ENCODE assay signal across 31 mouse cellular contexts in genomic region chr17:62304073-62304472, GRCm38 (mm10).
"Had no signal": no experiment of that assay in that cellular context is flagged by ENCODE, and none has a peak within 500 bp of the region (broad histone marks: within the 10 kb centered on the region; RNA-seq: fewer than 3 reads in every experiment).

No protein-coding gene starts in this region.

- H3K27ac ChIP-seq: limb, embryonic 10.5 days; limb, embryonic 12.5 days; limb, embryonic 13.5 days; limb, embryonic 15.5 days; liver, embryonic 12.5 days; liver, embryonic 13.5 days; liver, embryonic 14.5 days; liver, embryonic 15.5 days; lung, embryonic 15.5 days; macrophage; midbrain, embryonic 10.5 days; midbrain, embryonic 12.5 days; midbrain, embryonic 13.5 days; midbrain, embryonic 15.5 days; neural tube, embryonic 12.5 days; neural tube, embryonic 13.5 days had no signal

- H3K9me3 ChIP-seq: limb, embryonic 10.5 days; limb, embryonic 12.5 days; limb, embryonic 13.5 days; limb, embryonic 15.5 days; liver, embryonic 12.5 days; liver, embryonic 13.5 days; liver, embryonic 15.5 days; lung, embryonic 15.5 days; midbrain, embryonic 10.5 days; midbrain, embryonic 12.5 days; midbrain, embryonic 13.5 days; midbrain, embryonic 15.5 days; neural tube, embryonic 12.5 days; neural tube, embryonic 13.5 days had no signal

- H3K4me1 ChIP-seq: limb, embryonic 12.5 days; limb, embryonic 15.5 days; liver, embryonic 12.5 days; liver, embryonic 13.5 days; liver, embryonic 15.5 days; lung, embryonic 15.5 days; midbrain, embryonic 10.5 days; midbrain, embryonic 12.5 days; midbrain, embryonic 13.5 days; midbrain, embryonic 15.5 days; neural tube, embryonic 12.5 days; neural tube, embryonic 13.5 days had no signal

- H3K36me3 ChIP-seq: limb, embryonic 10.5 days; limb, embryonic 12.5 days; limb, embryonic 13.5 days; limb, embryonic 15.5 days; liver, embryonic 12.5 days; liver, embryonic 13.5 days; liver, embryonic 15.5 days; lung, embryonic 15.5 days; midbrain, embryonic 10.5 days; midbrain, embryonic 12.5 days; midbrain, embryonic 13.5 days; midbrain, embryonic 15.5 days; neural tube, embryonic 12.5 days; neural tube, embryonic 13.5 days had no signal

- ATAC-seq: liver, embryonic 12.5 days; liver, postnatal 0 days; lung, postnatal 0 days; midbrain, embryonic 13.5 days; midbrain, embryonic 15.5 days; midbrain, embryonic 16.5 days had no signal

- DNase-seq: left cerebral cortex, postnatal 4 days; liver; liver, embryonic 13.5 days; liver, postnatal 0 days; lung, adult 18-20 months; lung, adult 2 months; lung, embryonic 14.5 days; lung, postnatal 10 days; lung, postnatal 14 days; lung, postnatal 36 days; lung, postnatal 4 days; midbrain, embryonic 14.5 days had no signal

- H3K27me3 ChIP-seq: limb, embryonic 12.5 days; limb, embryonic 13.5 days; limb, embryonic 15.5 days; liver, embryonic 12.5 days; liver, embryonic 13.5 days; liver, embryonic 15.5 days; lung, embryonic 15.5 days; megakaryocyte, embryonic 14.5 days; midbrain, embryonic 12.5 days; midbrain, embryonic 13.5 days; midbrain, embryonic 15.5 days; neural tube, embryonic 12.5 days; neural tube, embryonic 13.5 days had no signal

- H3K4me3 ChIP-seq: limb, embryonic 10.5 days; limb, embryonic 12.5 days; limb, embryonic 13.5 days; limb, embryonic 15.5 days; liver, embryonic 12.5 days; liver, embryonic 13.5 days; liver, embryonic 15.5 days; lung, embryonic 15.5 days; megakaryocyte, embryonic 14.5 days; midbrain, embryonic 10.5 days; midbrain, embryonic 12.5 days; midbrain, embryonic 13.5 days; midbrain, embryonic 15.5 days; myocyte; neural tube, embryonic 12.5 days; neural tube, embryonic 13.5 days had no signal

- H3K9ac ChIP-seq: limb, embryonic 12.5 days; limb, embryonic 13.5 days; limb, embryonic 15.5 days; liver, embryonic 12.5 days; liver, embryonic 13.5 days; liver, embryonic 14.5 days; liver, embryonic 15.5 days; liver, postnatal 0 days; lung, embryonic 14.5 days; lung, embryonic 15.5 days; midbrain, embryonic 12.5 days; midbrain, embryonic 13.5 days; midbrain, embryonic 15.5 days; neural tube, embryonic 12.5 days; neural tube, embryonic 13.5 days had no signal
